Mouse (Mus musculus) heart, postnatal 36 days (tissue): ENCODE results near the gene Fam174b. TPM values are rescaled to one million over a fixed set of nuclear protein-coding genes. Genes with fewer than 3 reads are reported as not detected.
A peak's percentile ranks its signal among the peaks of the same experiment; 100 is the strongest.

Experiments used
- DNase-seq, 2 experiments: peaks; one replicate each; pipeline ENCODE4 v3.0.0; 2021 to 2022
- intact Hi-C: fragments of 180-260 bp; cut with DNase I; formaldehyde crosslinking; loops from one replicate; pipeline ENCODE4 v1.15.1; 2025
- total RNA-seq, 2 experiments: library from RNA; stranded (reverse); gene quantifications; 2 replicates each; pipeline ENCODE4 v1.2.3; 2021

The Fam174b gene
- total RNA-seq, 2 experiments from 2014 or later, result 174 to 183 TPM

- intact Hi-C loops, result loop anchor here (10.0 kb wide), 1 partner anchor 223 kb away; no protein-coding TSS in a partner anchor
Observed at GRCm38 (mm10) chr7:73747531-73747930, 7.4 kb downstream of the Fam174b start.

GRCm38 (mm10) chr7:73748437-73749108, 8.5 kb downstream of the Fam174b start:
- no peak for DNase-seq
- intact Hi-C loops, result loop anchor here (2.0 to 10.0 kb wide), 2 partner anchors 92 to 224 kb away; no protein-coding TSS in a partner anchor

More at GRCm38 (mm10) chr7:73747531-73747930, 7.4 kb downstream of the Fam174b start:
- no peak for DNase-seq

- no peak for DNase-seq
- intact Hi-C loops, result loop anchor here (2.0 to 10.0 kb wide), 2 partner anchors 93 to 225 kb away; no protein-coding TSS in a partner anchor
Observed at GRCm38 (mm10) chr7:73749339-73749738, 9.2 kb downstream of the Fam174b start.

- intact Hi-C loops, result loop anchor here (2.0 to 10.0 kb wide), 3 partner anchors 57 to 225 kb away; no protein-coding TSS in a partner anchor
- no peak for DNase-seq
Observed at GRCm38 (mm10) chr7:73749983-73750382, 9.9 kb downstream of the Fam174b start.

GRCm38 (mm10) chr7:73753598-73753997, 13.5 kb downstream of the Fam174b start:
- intact Hi-C loops, result loop anchor here (5.0 kb wide), 1 partner anchor 54 kb away; no protein-coding TSS in a partner anchor
- no peak for DNase-seq

GRCm38 (mm10) chr7:73755377-73756110, 15.4 kb downstream of the Fam174b start:
- no peak for DNase-seq
- intact Hi-C loops, result loop anchor here (2.0 kb wide), 1 partner anchor 101 kb away; no protein-coding TSS in a partner anchor

GRCm38 (mm10) chr7:73761691-73762189, 21.6 kb downstream of the Fam174b start:
- intact Hi-C loops, result no loop called here
- no peak for DNase-seq

GRCm38 (mm10) chr7:73764679-73765078, 24.6 kb downstream of the Fam174b start:
- intact Hi-C loops, result no loop called here
- DNase-seq, result no peak

- intact Hi-C loops, result no loop called here
- no peak for DNase-seq
Observed at GRCm38 (mm10) chr7:73765186-73765903, 25.2 kb downstream of the Fam174b start.

GRCm38 (mm10) chr7:73769224-73769623, 29.1 kb downstream of the Fam174b start:
- intact Hi-C loops, result loop anchor here (2.0 kb wide), 1 partner anchor 24 kb away; no protein-coding TSS in a partner anchor
- DNase-seq, result no peak

GRCm38 (mm10) chr7:73771384-73772274, 31.5 kb downstream of the Fam174b start:
- peak in 1 of 2 experiments; percentile 25 for DNase-seq
- intact Hi-C loops, result no loop called here

GRCm38 (mm10) chr7:73772275-73772765, 32.2 kb downstream of the Fam174b start:
- intact Hi-C loops, result no loop called here
- no peak for DNase-seq

GRCm38 (mm10) chr7:73774781-73775180, 34.7 kb downstream of the Fam174b start:
- intact Hi-C loops, result no loop called here
- peak in 1 of 2 experiments; percentile 19 for DNase-seq

- DNase-seq, result no peak
- intact Hi-C loops, result no loop called here
Observed at GRCm38 (mm10) chr7:73777777-73778176, 37.7 kb downstream of the Fam174b start.

- DNase-seq, result no peak
- intact Hi-C loops, result no loop called here
Observed at GRCm38 (mm10) chr7:73784736-73785428, 44.8 kb downstream of the Fam174b start.

GRCm38 (mm10) chr7:73785815-73786214, 45.7 kb downstream of the Fam174b start:
- no peak for DNase-seq
- intact Hi-C loops, result no loop called here

GRCm38 (mm10) chr7:73787513-73787912, 47.4 kb downstream of the Fam174b start:
- intact Hi-C loops, result no loop called here
- DNase-seq, result no peak

GRCm38 (mm10) chr7:73791096-73791495, 51.0 kb downstream of the Fam174b start:
- intact Hi-C loops, result no loop called here
- no peak for DNase-seq

GRCm38 (mm10) chr7:73792155-73792554, 52.1 kb downstream of the Fam174b start:
- intact Hi-C loops, result no loop called here

More at GRCm38 (mm10) chr7:73792155-73792554, 52.1 kb downstream of the Fam174b start:
- no peak for DNase-seq
